Mouse (Mus musculus): ENCODE results near the gene Gm20503.

Gene Gm20503

DNA sequence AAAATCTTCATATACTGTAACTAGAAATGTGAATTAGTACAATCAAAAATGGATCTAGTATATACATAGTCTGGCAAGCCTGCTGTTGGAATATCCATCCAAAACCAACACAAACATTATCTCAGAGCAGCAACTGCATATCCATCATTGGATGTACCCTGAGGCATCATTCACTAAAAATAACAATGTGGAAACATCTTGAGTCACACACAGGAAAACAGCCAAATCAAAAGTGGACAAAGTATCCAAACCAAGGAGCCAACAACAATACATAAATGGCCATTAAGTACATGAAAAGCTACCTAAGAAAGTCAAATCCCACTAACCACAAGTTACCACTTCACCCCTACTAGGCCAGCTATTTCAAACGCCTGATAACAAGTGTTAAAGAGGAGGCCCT, 86.4 kb downstream of the Gm20503 start:
- DNase-seq (ENCODE audit: low spot score in 2 of 2), result no peak
